Mouse (Mus musculus): ENCODE results near the gene Cdh26. TPM values are rescaled to one million over a fixed set of nuclear protein-coding genes. Genes with fewer than 3 reads are reported as not detected.

Gene Cdh26
- total RNA-seq, 2 experiments from 2014 or later = not detected

DNA sequence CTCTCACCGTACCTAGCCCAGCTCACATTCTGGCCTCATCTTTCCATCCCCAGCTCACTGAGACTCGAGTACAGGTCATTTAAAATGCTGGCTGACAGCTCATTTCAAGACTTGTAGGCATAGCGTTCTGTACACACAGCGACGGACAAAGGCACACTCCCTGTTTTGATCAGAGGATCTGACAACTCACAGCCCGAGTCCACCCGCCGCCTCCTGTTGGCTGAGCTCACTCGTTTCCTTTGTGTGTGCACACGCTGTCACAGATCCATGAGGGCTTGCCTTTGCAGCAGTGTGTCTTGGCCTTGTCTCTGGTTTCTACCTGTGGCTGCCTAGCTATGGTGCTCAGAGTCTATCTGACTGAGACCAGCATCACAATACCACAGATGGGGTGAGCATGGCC, 72.1 kb downstream of the Cdh26 start:
- DNase-seq = no peak
- intact Hi-C loops (cut with DNase I) = no loop called here

DNA sequence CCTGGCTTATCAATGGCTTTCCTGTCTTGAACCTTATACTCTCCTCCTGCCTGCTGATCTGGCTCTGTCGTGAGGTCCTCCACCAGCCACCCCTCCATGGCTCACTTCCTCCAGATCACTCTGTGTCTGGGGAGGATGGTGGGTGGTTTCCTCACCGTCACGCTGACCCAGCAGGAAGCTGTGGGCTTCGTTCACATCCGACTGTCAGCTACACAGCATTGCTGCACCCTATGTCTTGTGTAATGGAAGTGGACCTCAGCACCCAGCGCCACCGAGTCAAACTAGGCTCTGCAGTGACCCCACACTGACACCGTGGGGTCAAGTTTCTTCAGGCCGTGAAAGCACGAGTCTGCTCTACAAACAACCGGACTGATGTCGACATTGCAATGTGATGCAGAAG, 75.7 kb downstream of the Cdh26 start:
- intact Hi-C loops (cut with DNase I) = loop anchor here (2.0 to 5.0 kb wide), 2 partner anchors 79 to 161 kb away; no protein-coding TSS in a partner anchor
- DNase-seq = no peak

DNA sequence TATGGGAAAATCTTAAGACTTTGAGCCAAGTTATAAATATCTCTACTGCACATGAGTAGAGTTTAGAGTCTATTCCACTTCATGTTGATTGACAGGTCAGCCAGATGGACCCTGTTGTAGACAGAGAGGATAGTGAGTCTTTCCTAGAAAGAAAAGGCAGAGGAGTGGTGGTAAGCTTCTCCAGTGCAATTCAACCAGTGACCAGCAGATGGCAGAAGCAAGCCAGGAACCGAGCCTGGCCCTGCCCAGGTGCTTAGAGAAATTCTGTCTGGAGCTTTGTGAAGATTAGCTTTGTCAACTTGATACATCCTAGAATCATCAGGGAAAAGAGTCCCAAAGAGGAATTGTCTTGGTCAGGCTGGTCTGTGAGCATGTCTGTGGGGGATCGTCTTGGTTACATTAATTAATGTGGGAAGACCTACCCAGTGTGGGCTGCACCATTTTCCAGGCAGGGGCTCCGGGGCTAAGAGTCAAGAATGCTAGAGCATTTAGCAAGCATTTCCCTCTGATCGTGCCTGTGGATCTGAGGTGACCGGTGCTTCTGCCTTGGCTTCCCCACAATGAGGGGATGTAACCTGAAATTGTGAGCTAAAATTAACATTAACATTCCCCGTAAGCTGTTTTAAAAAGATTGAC, 77.2 kb downstream of the Cdh26 start:
- peak; percentile 52 to 55 for DNase-seq
- intact Hi-C loops (cut with DNase I) = loop anchor here (2.0 to 5.0 kb wide), 2 partner anchors 80 to 159 kb away; no protein-coding TSS in a partner anchor

DNA sequence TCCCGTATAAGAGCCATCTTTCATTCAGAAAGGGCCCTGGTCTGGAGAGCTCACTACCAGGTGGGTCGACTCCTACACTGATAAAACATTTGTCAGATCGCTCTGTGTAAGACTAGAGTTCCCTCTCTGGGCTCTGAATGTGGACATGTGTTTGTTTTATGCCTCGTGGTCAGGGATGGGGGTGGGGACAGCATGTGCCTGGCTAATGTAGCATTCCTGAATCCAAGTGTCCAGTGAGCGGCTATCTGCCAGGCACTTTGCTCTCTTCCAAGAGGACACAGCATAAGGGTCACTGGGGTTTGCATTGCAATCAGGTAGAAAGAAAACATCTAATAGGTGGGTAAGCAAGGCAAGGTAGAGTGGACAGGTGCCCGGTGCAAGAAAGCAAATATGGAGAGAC, 77.9 kb downstream of the Cdh26 start:
- intact Hi-C loops (cut with DNase I) = loop anchor here (5.0 kb wide), 1 partner anchor 81 kb away; no protein-coding TSS in a partner anchor
- no peak for DNase-seq

DNA sequence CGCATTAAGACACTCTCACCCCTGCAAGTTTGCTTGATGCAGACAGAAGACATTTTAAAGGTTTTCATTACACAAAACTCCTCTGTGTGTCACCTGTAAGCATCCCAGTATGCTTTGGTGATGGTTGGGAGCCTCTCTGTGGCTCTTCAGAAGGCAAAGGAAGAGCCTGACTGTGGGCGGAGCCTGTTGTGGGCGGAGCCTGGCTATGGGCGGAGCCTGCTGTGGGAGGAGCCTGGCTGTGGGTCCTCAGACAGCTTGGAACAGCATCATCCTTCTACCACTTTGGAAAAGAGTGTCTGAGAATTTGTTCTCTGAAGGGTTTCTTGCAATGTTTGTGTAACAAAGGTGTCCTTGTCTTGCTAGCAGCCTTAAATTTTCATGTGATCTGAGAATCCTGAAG, 82.7 kb downstream of the Cdh26 start:
- intact Hi-C loops (cut with DNase I) = no loop called here
- no peak for DNase-seq

DNA sequence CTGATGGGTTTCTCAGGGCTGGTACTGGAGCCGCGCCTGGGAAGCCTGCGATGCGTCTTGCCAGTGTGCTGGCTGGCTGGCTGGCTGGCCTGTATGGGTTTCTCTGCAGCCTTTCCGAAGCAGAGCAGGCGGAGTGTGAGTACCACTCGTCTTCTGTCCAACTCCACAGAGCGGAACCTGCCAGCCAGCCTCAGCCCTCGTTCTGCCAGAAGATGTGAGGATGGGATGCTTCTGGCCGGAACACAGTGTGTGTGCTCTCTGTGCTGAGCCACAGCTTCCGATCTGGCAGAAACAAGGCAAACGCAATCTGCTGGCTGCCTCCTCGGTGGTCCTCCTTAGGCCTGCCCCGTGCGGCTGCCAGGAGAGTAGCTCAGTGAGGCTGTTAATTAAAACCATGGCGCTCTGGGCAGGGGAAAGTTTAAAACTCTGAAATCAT, 83.3 kb downstream of the Cdh26 start:
- peak; percentile 21 to 34 for DNase-seq
- intact Hi-C loops (cut with DNase I) = no loop called here

DNA sequence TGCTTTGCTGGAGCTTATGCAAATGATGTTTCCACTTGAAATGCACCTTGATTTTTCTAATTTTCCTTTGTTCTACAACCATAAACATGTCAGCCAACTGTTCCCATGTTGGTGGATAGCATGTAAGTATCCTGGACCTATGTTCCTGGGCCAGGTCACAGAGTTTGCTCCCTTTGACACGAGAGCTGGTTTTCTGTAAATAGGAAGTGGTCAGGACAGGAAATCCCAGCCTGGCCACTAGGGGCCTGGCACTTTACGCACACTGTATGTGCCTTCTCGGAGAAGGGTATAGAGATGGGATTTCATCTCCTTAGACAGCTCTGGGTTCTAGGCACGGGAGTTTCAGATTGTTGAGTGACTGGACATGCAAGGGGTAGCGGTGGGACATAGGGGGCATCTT, 86.1 kb downstream of the Cdh26 start:
- intact Hi-C loops (cut with DNase I) = no loop called here
- DNase-seq = no peak

DNA sequence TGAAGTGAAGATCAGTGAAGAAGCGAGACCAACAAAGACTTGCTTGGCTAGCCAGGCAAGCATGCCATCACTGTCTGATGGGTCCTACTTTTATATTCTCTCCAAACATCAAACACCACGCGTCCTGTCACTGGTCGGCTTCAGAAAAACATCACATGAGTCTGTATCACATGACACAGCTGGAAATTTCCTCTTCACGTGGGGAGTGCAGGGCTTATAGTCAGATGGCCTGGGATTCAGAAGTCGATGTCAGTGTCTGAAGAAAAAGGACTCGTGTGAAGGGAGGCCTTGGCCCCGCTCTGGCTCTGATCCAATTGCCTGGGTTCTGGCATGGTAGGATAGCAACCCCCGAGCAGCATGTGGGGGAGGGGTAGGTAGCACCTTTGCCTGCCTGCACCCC, 86.6 kb downstream of the Cdh26 start:
- intact Hi-C loops (cut with DNase I) = no loop called here

DNA sequence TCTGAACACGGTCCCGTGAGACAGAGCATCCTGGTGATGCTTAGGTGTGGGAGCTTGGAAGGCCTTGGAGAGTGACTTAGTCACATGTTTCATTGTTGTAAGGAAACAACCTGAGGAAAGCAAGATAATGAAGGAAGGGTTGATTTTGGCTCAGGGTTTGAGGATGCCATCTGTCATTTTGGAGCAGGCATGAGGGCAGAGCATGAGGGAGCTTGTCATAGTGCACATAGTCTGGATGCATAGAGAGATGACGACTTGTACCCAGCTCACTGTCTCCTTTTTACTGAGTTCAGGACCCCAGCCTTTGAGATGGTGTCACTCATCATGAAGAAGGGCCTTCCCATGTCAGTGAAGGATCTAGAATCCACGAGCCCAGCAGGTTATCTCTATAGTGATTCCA, 89.0 kb downstream of the Cdh26 start:
- DNase-seq = no peak
- intact Hi-C loops (cut with DNase I) = no loop called here

More for the DNA sequence above, 86.6 kb downstream of the Cdh26 start:
- DNase-seq = no peak

DNA sequence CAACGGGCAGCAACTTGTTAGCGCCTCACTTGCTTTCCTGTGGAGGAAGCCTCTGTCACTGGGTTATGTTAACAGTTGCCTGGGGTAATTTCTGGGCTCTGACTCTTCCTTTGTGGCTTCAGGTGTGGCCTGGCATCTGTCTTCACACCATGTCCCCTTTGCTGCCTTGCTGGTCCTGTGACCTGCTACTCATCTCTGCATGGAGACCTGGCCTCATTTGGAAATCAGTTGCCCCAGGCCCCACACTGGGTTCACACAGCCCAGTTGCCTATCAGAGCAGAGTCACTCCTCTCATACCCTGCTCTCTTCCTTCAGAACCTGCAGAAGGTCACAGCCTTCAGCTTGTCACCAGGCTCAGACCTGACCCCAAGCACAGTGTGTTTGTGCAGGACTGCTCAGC, 89.9 kb downstream of the Cdh26 start:
- no peak for DNase-seq
- intact Hi-C loops (cut with DNase I) = no loop called here

DNA sequence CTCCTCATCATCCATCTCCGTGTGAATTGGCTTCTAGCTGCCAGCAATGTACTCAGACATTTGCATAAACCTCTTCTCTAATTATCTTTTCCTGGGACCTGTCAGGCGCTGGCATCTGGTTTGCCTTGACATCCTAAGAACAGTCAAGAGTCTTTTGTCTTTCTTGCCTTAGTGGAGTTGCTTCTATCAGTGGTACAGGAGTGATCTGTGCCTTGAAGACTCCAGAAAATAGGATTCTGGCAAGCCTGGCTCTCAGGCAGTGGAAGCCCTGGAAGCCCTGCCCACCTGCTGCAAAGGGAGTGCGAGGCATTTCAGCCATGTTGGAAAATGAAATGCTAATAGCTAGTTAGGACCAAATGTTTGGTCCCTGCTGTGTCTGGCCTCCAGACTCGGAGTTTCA, 92.0 kb downstream of the Cdh26 start:
- intact Hi-C loops (cut with DNase I) = no loop called here
- no peak for DNase-seq

DNA sequence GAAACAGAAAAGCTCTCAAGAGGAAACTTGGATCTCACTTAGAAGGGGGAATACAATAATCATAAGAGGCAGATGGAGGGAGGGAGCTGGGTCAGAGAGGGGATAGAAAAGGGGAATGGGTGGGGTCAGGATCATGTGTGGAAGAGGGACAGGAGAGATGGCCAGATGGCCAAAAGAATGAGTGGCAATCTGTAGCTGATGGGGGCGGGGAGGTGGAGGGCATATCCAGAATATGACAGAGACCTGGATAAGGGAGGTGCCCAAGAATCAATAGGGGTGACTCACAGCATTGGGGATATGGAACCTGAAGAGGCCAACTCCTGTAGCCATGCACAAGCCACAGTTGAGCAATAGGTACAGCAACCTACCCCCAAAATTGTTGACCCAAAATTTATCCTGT, 92.5 kb downstream of the Cdh26 start:
- no peak for DNase-seq
- intact Hi-C loops (cut with DNase I) = no loop called here

DNA sequence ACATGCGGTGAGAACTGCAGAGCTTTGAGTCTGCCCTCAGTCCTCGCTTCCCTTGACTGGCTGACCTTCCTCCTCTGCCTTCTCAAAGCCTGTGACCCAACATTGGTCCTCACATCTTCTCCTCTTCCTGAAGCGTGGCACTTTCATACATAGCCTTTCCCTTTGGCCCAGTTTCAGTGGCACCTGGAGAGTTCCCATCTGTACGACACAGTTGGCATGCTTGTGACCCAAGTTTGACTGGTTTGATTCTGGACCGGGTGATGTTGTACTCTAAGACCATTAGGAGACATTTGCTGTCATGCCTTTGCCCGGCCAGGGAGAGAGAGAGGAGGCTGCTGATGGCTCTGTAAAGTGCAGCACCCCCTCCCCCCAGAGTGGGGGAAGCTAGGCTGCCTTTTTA, 96.4 kb downstream of the Cdh26 start:
- intact Hi-C loops (cut with DNase I) = no loop called here
- no peak for DNase-seq

DNA sequence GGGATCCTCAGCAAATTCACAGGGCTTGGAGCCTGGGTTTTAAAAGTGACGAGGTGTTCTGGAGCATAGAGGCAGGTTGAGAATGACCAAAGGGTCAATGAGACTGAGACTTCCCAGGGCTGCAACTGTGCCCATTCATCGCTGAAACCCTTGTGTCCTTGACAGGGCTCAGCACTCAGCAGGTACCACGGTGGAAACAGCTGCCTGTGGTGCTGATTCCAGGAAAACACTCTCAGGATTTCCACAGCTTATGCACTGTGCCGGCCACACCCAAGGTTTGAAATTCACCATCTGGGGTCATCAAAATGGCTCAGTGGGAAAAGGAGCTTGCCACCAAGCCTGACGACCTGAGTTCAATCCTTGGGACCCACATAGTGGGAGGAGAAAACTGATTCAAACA, 100.9 kb downstream of the Cdh26 start:
- DNase-seq = no peak
- intact Hi-C loops (cut with DNase I) = no loop called here

DNA sequence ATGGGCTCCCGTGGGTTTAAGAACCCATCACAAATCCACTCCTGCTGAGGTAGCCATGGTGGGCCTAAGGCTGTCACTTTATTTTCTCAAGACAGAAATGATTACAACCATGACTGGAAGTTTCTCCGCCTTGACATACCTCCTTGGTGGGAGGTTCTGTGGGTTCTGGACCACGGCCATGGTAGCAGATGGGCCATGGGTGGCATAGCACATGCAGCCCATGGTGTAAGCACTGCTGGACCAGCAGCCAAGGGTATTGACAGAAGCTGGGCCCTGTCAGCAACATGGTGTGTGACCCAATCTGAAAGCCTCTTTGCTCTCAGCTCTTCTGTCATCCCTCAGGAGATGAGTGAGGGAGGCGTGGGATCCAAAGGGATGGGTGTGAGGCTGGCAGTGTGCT, 106.2 kb downstream of the Cdh26 start:
- no peak for DNase-seq
- intact Hi-C loops (cut with DNase I) = no loop called here

Other genes with a start within 250 kb of the Cdh26 start
- gene Sycp2, start 22.8 kb upstream of the Cdh26 start, total RNA-seq (2021) = under 1 TPM; 0.05 to 0.18 TPM
- gene Ppp1r3d, start 16.1 kb upstream of the Cdh26 start, total RNA-seq (2021) = 1 to 10 TPM; 2.4 to 4.9 TPM
- gene Fam217b, start 16.0 kb upstream of the Cdh26 start, total RNA-seq (2021) = 1 to 10 TPM; 1.9 to 2.4 TPM